Mouse (Mus musculus): ENCODE measurements at regions not wholly inside any gene's neighbourhood (a gene's known extent, or its start where the extent isn't known, plus 50 kb on each side); places are given as distances from the start of the nearest gene placed in this dataset.

DNA sequence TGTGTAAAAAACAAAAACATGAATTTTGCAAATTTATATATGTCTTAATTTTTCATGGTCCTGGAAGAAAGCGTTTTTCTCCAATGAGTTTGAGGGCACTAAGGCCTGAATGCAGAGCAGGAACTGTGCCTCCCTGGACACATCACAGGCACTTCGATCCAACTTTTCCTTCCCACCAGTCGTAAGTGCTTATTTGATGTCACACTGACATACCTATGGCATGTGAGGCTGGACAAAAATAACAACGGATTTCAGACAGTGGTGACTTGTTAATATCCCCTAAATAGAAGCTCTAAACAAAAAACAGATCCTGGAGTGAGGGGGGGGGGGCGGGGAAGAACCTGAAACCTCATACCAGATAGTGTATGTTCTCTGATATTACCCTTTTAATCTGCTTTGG lies 1541.9 kb upstream of the Flrt2 start:
- no peak for TF ChIP-seq TAL1 (conservative IDR thresholded peaks at IDR 0.05; ENCODE audit: low read depth, low read length)
- no peak for TF ChIP-seq CTCF (IDR thresholded peaks at IDR 0.05; ENCODE audit: low read depth, low read length)
- no peak for TF ChIP-seq POLR2AphosphoS5 (IDR thresholded peaks at IDR 0.05; ENCODE audit: insufficient replicate concordance, low read depth, low read length)
